Mouse (Mus musculus): ENCODE measurements around the gene Cers3. TPM values are rescaled to one million over a fixed set of nuclear protein-coding genes. Genes with fewer than 3 reads are reported as not detected.

The Cers3 gene
- total and polyA plus RNA-seq, 3 experiments, result 0.09 to 0.12 TPM; not detected in 1

DNA sequence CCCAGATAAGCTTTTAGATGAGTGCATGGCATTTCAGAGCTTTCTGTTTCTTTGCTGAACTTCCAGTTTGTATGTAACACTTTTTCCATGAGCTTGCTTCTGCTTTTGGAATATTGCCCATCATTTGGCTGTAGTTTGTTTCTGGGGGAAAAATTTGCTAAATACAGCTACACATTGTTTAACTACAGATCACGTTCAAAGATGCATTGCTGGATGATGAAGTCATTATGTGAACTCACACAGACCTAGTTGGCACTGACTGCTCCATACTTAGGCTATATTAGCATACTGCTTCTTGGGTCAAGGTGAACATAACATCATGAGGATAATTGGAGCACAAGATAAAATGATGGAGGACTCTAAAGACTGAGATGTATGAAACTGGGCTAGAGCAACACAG, 53.6 kb downstream of the Cers3 start:
- Histone ChIP-seq H3K36me3 (ENCODE audit: control insufficient read depth, insufficient read depth, low read length) (no peaks in the 10 kb centered on the region), H3K4me1 (ENCODE audit: control insufficient read depth, insufficient read depth, low read length) (peaks cover 1% of the 10 kb centered on the region; the same call in 1 of the 2 replicates), H3K27me3 (ENCODE audit: control insufficient read depth, insufficient read depth, low read length) (no peaks in the 10 kb centered on the region), H3K79me2 (replicated peaks; ENCODE audit: control insufficient read depth, insufficient read depth, low read length) (no peaks in the 10 kb centered on the region), H3K27ac (no peak overlapping the region), H3K9ac (ENCODE audit: low read depth, low read length) (no peak overlapping the region), H3K4me3 (no peak overlapping the region)
- intact Hi-C loops (cut with DNase I), result no loop called here
- WGBS, result 7% methylated on average over 1 of the region's 1 CpGs
- DNase-seq, result no peak
- TF ChIP-seq EP300 (IDR thresholded peaks at IDR 0.05; ENCODE audit: insufficient read depth, low read depth, low read length) (no peak), POLR2A (IDR thresholded peaks at IDR 0.05; ENCODE audit: insufficient read depth, low read depth, low read length) (no peak), CTCF (IDR thresholded peaks at IDR 0.05) (no peak)

DNA sequence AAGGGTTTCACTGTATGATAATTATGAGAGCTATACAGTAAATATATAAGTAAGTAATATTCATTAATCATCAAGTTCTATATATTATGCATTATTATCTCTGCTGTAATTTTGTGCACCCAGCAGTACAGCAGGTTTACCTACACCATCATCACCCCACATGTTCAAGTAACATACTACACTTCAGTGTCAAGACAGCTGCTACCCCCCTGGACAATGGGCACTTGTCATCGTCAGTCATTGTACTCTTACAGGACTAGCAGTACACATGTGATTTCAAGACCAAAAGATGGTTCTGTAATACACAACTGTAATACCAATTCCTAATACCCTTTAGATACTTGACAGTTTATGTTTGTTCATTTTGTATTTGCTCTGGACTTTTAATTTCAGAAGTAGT, 54.0 kb downstream of the Cers3 start:
- no peak for TF ChIP-seq CTCF (IDR thresholded peaks at IDR 0.05)
- no peak for TF ChIP-seq POLR2A (IDR thresholded peaks at IDR 0.05; ENCODE audit: insufficient read depth, low read depth, low read length)
- no peak for TF ChIP-seq EP300 (IDR thresholded peaks at IDR 0.05; ENCODE audit: insufficient read depth, low read depth, low read length)
- H3K79me2 ChIP-seq (replicated peaks; ENCODE audit: control insufficient read depth, insufficient read depth, low read length), result no peaks in the 10 kb centered on the region
- peaks cover 1% of the 10 kb centered on the region; the same call in 1 of the 2 replicates for H3K4me1 ChIP-seq (ENCODE audit: control insufficient read depth, insufficient read depth, low read length)
- 77% methylated on average over 1 of the region's 1 CpGs for WGBS
- H3K9ac ChIP-seq (ENCODE audit: low read depth, low read length), result no peak overlapping the region
- H3K36me3 ChIP-seq (ENCODE audit: control insufficient read depth, insufficient read depth, low read length), result no peaks in the 10 kb centered on the region
- intact Hi-C loops (cut with DNase I), result no loop called here
- no peak for DNase-seq
- no peak overlapping the region for H3K4me3 ChIP-seq
- no peaks in the 10 kb centered on the region for H3K27me3 ChIP-seq (ENCODE audit: control insufficient read depth, insufficient read depth, low read length)
- H3K27ac ChIP-seq, result no peak overlapping the region

DNA sequence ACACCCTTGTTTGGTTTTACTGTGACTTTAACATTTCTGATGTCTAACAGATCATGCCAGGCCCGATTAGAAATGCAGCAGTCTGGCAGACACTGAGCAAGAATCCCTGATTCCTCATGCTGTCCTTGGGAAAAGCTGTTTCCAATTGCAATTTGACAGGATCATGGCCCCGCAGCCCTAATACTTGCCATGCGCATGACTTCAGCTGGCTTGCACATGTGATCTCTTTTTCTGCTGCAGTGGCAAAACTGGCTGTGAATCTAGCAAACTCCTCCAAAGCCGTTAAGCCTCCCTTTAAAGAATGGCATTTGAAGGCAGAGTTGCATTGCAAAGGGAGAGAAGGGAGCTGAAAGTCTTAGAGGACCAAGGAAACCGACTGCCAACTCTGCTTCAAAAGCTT, 55.5 kb downstream of the Cers3 start:
- no peaks in the 10 kb centered on the region for H3K79me2 ChIP-seq (replicated peaks; ENCODE audit: control insufficient read depth, insufficient read depth, low read length)
- H3K9ac ChIP-seq (ENCODE audit: low read depth, low read length), result no peak overlapping the region
- no peaks in the 10 kb centered on the region for H3K36me3 ChIP-seq (ENCODE audit: control insufficient read depth, insufficient read depth, low read length)
- WGBS, result 67% methylated on average over 5 of the region's 5 CpGs
- no peaks in the 10 kb centered on the region for H3K27me3 ChIP-seq (ENCODE audit: control insufficient read depth, insufficient read depth, low read length)
- DNase-seq, result no peak
- H3K4me1 ChIP-seq (ENCODE audit: control insufficient read depth, insufficient read depth, low read length), result peaks cover 1% of the 10 kb centered on the region; the same call in 1 of the 2 replicates
- intact Hi-C loops (cut with DNase I), result no loop called here
- no peak for TF ChIP-seq EP300 (IDR thresholded peaks at IDR 0.05; ENCODE audit: insufficient read depth, low read depth, low read length)
- TF ChIP-seq CTCF (IDR thresholded peaks at IDR 0.05), result no peak
- no peak for TF ChIP-seq POLR2A (IDR thresholded peaks at IDR 0.05; ENCODE audit: insufficient read depth, low read depth, low read length)
- H3K27ac ChIP-seq, result no peak overlapping the region
- no peak overlapping the region for H3K4me3 ChIP-seq

DNA sequence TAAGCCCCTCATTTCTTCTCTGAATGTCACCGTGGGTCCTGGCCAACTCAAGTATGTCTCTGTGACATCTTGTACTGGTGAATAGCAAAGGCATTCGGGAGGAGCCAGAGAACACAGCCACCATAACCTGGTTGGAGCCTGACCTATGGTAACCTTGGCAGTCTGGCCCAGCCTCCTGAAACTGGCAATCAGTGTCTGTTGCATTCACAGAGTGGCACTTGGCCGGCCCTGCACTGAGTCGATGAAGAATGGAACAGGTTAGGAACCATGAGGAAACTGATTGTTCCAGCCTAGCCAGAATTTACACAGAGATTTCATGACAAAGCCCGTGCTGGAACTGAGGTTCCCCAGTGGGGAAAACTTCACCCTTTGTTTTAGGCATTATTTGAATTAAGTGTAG, 57.5 kb downstream of the Cers3 start:
- Histone ChIP-seq H3K27ac (peak overlapping the region; percentile 43), H3K79me2 (replicated peaks; ENCODE audit: control insufficient read depth, insufficient read depth, low read length) (no peaks in the 10 kb centered on the region), H3K4me1 (ENCODE audit: control insufficient read depth, insufficient read depth, low read length) (peaks cover 1% of the 10 kb centered on the region; the same call in 1 of the 2 replicates), H3K27me3 (ENCODE audit: control insufficient read depth, insufficient read depth, low read length) (no peaks in the 10 kb centered on the region), H3K36me3 (ENCODE audit: control insufficient read depth, insufficient read depth, low read length) (no peaks in the 10 kb centered on the region), H3K4me3 (no peak overlapping the region), H3K9ac (ENCODE audit: low read depth, low read length) (no peak overlapping the region)
- intact Hi-C loops (cut with DNase I), result no loop called here
- TF ChIP-seq EP300 (IDR thresholded peaks at IDR 0.05; ENCODE audit: insufficient read depth, low read depth, low read length), result 0 out of 2 replicates have a peak, but pooled peaks have one; percentile 32
- TF ChIP-seq POLR2A (IDR thresholded peaks at IDR 0.05; ENCODE audit: insufficient read depth, low read depth, low read length), result no peak
- no peak for TF ChIP-seq CTCF (IDR thresholded peaks at IDR 0.05)
- peak; percentile 28 to 49 for DNase-seq
- 54% methylated on average over 5 of the region's 5 CpGs for WGBS

DNA sequence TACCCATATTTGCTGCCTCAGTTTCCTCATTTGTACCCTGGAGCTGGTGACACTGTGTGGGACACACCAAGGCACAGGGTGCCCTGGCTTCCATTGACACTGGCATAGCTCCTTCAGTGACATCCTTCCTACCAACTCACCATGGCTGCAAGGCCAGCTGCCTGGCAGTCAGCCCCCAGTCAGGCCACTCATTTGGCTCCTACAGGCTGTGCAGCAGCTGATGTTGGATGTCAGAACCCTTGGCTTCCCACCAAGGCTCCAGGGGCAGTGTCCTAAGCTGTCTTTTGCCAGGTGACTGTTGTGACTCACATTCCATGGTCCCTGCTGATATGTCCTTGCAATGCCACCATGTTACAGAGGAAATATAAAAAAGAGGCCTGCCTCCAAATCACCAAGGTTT, 58.5 kb downstream of the Cers3 start:
- Histone ChIP-seq H3K36me3 (ENCODE audit: control insufficient read depth, insufficient read depth, low read length) (no peaks in the 10 kb centered on the region), H3K9ac (ENCODE audit: low read depth, low read length) (no peak overlapping the region), H3K79me2 (replicated peaks; ENCODE audit: control insufficient read depth, insufficient read depth, low read length) (no peaks in the 10 kb centered on the region), H3K27ac (peak overlapping the region; percentile 43; the same call in 1 of the 2 replicates), H3K4me1 (ENCODE audit: control insufficient read depth, insufficient read depth, low read length) (peaks cover 1% of the 10 kb centered on the region; the same call in 1 of the 2 replicates), H3K27me3 (ENCODE audit: control insufficient read depth, insufficient read depth, low read length) (no peaks in the 10 kb centered on the region), H3K4me3 (no peak overlapping the region)
- intact Hi-C loops (cut with DNase I), result no loop called here
- no peak for TF ChIP-seq CTCF (IDR thresholded peaks at IDR 0.05)
- peak; percentile 81; the same call in 1 of the 2 replicates for TF ChIP-seq EP300 (IDR thresholded peaks at IDR 0.05; ENCODE audit: insufficient read depth, low read depth, low read length)
- DNase-seq, result peak; percentile 59 to 83

DNA sequence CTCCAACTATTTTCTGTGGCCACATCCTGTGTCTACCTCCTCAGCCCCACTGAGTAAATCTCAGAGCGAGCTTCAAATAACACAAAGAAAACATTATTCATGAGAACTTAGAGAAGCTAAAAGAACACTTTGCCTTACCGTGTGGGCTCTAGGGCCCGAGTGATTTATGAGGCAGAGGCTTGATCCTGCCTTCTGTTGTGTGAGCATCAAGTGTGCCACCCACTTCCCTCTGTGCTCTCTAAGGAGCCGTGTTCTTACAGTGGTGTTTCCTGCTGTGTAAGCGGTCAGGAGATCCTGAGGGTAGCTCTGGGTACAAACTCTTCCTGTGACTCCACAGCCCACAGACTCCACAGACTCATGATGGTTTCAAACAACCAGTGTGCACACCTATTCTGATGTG, 60.5 kb downstream of the Cers3 start:
- Histone ChIP-seq H3K27me3 (ENCODE audit: control insufficient read depth, insufficient read depth, low read length) (no peaks in the 10 kb centered on the region), H3K79me2 (replicated peaks; ENCODE audit: control insufficient read depth, insufficient read depth, low read length) (no peaks in the 10 kb centered on the region), H3K9ac (ENCODE audit: low read depth, low read length) (no peak overlapping the region), H3K36me3 (ENCODE audit: control insufficient read depth, insufficient read depth, low read length) (no peaks in the 10 kb centered on the region), H3K27ac (no peak overlapping the region), H3K4me3 (no peak overlapping the region), H3K4me1 (ENCODE audit: control insufficient read depth, insufficient read depth, low read length) (no peaks in the 10 kb centered on the region; the same call in 1 of the 2 replicates)
- TF ChIP-seq POLR2A (IDR thresholded peaks at IDR 0.05; ENCODE audit: insufficient read depth, low read depth, low read length) (no peak), EP300 (IDR thresholded peaks at IDR 0.05; ENCODE audit: insufficient read depth, low read depth, low read length) (no peak)
- WGBS, result 49% methylated on average over 5 of the region's 5 CpGs
- no peak for DNase-seq
- intact Hi-C loops (cut with DNase I), result no loop called here

All from heart, adult 2 months (tissue).